Mouse (Mus musculus) MEL-GATA-1-ER (cell line): ENCODE results near the gene Nrp1.

Experiments
- DNase-seq: peaks from one replicate; pipeline ENCODE4 v3.0.0-alpha.2; 2012; ENCODE audit warnings: low read depth; ENCODE audit errors: extremely low read depth

Gene Nrp1

DNA sequence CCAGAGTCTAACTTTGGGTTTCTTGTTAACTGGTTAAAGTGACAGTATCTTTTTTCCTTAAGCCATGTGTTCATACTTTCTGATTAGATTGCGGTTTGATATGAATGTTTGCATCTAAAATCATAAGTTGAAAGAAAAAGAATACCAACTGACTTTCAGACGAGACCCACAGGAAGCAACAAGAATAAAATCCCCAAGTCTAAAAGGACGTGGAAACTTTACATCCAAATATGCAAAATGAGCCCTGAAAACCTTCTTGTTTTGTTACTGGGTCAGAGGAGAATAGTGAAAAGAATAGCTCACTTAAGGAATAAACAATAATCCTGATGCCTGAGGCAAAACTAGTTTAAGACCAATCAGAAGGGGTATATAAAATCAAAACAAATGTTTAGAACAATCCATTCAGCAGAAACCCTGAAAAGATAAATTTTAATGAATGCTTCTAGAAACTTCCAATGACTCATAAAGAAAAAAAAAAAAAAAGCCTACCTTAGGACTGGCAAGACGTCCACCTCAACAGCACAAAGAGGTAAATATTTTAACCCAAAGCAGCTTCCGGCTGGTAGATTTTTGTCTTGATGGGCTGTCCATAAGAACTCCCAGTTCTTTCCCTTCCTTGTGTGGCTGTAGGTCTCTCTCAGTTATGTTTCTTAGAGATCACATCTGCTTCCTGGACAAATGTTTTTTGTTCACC lies 145.9 kb downstream of the Nrp1 start:
- DNase-seq: no peak

- no peak for DNase-seq
Measured at GRCm38 (mm10) chr8:128505866-128506265, 147.5 kb downstream of the Nrp1 start.

DNA sequence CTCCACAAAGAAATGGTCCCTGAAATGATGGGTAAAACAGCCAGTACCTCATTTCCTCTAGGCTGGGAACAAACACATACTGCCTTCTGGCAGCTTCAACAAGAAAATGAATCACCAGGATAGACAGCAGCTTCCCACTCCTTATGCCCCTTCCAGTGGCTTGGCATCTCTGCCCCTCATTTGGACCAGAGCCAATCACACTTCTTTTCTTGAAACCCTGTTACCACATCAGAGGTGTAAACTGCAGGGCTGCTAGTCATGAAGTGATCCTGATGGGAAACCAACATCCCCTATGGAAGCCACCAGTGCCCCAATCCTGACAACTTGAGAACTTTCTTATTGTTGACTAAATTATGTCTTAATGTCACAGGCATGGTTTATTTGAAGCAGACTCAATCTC lies 150.3 kb downstream of the Nrp1 start:
- DNase-seq: no peak

DNA sequence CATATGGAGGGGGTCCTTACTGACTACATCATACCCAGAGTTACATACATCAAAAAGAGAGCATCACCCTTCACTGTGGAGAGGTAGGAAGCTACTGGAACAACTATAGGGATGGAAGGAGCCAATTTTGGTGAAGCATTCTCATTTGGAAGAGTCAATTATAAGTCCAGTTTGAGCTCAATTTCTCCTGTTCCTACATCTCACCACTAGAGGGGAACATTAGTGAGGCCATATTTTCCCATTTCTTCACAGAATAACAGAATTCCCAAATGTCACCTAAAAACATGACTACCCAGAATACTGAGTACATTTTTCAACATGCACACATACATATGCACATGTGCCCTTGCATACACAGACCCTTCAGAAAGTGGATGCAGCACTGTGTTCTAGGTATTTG lies 152.6 kb downstream of the Nrp1 start:
- DNase-seq: no peak

DNA sequence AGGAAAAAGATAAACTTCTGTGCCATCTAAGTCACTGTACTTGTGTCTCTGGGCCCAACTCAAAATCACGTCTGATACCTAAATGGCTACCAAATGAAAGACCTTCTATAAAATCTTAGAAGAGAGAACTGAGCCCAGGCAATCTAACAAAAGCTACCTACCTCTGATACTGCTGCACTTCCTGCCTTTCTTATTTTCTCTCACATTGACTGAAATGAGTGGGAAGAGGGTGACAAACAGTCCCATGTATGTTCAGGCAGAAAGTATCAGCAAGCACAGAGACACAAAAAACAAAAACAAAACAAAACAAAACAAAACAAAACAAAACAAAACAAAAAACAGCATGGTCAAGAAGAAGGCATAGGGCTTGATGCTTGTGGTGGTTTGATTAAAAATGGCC lies 153.3 kb downstream of the Nrp1 start:
- no peak for DNase-seq

- no peak for DNase-seq
Measured at GRCm38 (mm10) chr8:128516846-128517446, 158.5 kb downstream of the Nrp1 start.

- no peak for DNase-seq
Measured at GRCm38 (mm10) chr8:128517546-128518102, 159.2 kb downstream of the Nrp1 start.

DNA sequence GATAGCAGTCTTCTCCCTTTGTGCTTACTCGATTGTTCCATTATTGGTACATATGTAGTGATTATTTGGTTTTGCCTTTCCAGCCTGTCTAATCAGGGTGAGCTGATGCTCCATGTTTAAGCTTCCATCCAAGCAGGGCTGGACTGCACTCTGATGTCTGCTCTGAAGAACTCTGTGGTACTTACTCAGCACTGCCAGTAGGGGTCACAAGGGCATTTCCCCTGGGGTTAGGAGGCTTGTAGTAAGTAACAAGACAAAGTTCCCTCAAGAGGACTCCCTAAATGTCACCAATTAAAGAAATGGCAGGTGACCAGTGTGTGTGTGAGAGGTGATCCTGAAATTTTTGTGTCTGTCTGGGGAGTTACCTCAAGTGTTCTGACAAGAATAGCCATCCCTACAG lies 161.0 kb downstream of the Nrp1 start:
- DNase-seq: no peak

GRCm38 (mm10) chr8:128523825-128524224 lies 165.4 kb downstream of the Nrp1 start:
- no peak for DNase-seq

GRCm38 (mm10) chr8:128525912-128526311 lies 167.5 kb downstream of the Nrp1 start:
- DNase-seq: no peak

GRCm38 (mm10) chr8:128528591-128529383 lies 170.4 kb downstream of the Nrp1 start:
- DNase-seq: no peak

DNA sequence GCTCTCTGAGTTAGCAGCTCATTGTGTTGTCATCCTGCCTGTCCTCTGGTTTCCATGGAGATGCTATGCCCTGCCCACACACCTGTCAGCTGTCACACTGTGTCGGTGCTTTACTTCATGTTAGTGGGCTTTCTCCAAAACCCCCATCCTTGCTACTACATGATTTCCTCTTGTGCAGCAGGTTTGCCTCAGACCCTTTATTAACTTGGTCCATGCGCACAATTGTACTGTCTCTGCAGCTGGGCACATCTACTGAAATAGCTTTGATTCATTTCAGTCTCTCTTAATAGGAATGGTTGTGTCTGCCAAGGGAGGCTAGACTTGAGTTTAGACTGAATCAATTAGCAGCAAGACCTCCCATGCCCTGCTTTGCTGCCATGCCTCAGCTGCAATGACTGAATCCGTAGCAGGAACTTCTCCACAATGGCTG lies 176.1 kb downstream of the Nrp1 start:
- DNase-seq: no peak

DNA sequence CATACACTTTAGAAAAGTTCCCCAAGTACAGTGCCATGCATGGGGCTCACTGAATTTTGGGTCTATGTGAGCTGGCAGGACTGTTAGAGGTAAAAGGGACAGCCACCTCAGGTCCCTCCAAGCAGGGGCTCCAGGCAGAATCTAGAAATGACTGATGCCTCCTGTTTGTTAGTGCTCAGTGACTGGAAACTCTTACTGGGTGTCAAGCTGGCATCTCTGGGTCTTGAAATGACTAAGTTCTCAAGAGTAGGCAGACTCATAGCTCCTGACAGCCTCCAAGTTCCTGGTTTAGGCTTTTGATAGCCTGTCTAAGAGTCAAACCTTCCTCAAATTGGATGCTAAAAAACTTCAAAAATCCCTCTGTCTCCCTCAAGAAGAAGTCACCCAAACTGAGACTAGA lies 177.3 kb downstream of the Nrp1 start:
- no peak for DNase-seq

DNA sequence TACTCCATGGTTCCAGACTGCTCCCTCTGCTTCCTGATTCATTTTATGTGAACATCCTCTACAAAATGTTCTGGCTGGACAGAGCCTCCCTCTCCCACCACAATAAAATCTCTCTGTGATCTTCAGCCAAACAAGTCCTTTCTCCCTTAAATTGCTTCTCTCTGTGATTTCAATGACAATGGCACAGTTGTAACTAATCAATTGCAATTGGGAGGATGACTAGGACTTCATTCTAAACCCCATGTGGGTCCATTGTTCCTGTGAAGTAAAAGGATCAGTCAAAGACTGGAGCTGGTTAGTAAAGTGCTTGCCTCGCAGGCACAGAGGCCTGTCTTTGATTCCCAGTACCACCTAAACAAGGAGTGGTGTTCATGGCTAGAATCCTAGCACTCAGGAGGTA lies 180.0 kb downstream of the Nrp1 start:
- DNase-seq: no peak

GRCm38 (mm10) chr8:128541355-128542090 lies 183.1 kb downstream of the Nrp1 start:
- no peak for DNase-seq

GRCm38 (mm10) chr8:128544128-128544846 lies 185.9 kb downstream of the Nrp1 start:
- DNase-seq: no peak

- no peak for DNase-seq
Measured at GRCm38 (mm10) chr8:128546287-128546686, 187.9 kb downstream of the Nrp1 start.

GRCm38 (mm10) chr8:128547361-128547760 lies 189.0 kb downstream of the Nrp1 start:
- DNase-seq: no peak

DNA sequence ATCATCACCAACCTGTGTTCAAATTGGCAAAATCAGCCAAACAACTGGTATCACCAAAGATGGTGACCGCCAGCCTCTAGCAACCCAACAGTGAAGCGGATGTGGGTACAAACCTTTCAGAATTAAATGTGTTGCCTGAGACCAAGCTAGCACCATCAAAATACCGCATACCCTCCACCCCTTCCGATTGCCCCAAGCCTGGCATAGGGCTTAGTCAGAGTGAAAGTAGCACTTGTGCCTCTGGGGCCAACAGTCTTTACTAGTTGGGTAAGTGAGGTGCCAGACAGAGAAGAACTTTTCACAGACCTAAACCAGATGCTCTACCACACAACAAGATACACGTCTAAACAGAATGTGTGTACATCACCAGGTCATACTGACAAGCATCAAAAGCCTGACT lies 191.3 kb downstream of the Nrp1 start:
- no peak for DNase-seq

- DNase-seq: no peak
Measured at GRCm38 (mm10) chr8:128551421-128552139, 193.2 kb downstream of the Nrp1 start.
